Mouse (Mus musculus): ENCODE data around the gene Ccdc34. TPM values are rescaled to one million over a fixed set of nuclear protein-coding genes. Genes with fewer than 3 reads are reported as not detected.

Gene Ccdc34
- polyA plus RNA-seq, 1 experiment from 2014 or later, result 49.5 TPM

- H3K4me3 ChIP-seq (replicated peaks), result no peak overlapping the region
- H3K4me2 ChIP-seq, result no peak overlapping the region
- H3K9ac ChIP-seq, result no peak overlapping the region
- H3K9me3 ChIP-seq (replicated peaks), result no peaks in the 10 kb centered on the region
- ATAC-seq (replicated peaks; ENCODE audit: low FRiP score), result peak; percentile 56; the same call in 1 of the 2 replicates
- peak overlapping the region; percentile 65 for H3K27ac ChIP-seq
- H3K4me1 ChIP-seq, result peaks cover 27% of the 10 kb centered on the region
- no peaks in the 10 kb centered on the region for H3K36me3 ChIP-seq
- H3K27me3 ChIP-seq, result no peaks in the 10 kb centered on the region
- WGBS, result 66% methylated on average over 8 of the region's 8 CpGs
Measured at GRCm38 (mm10) chr2:110210508-110211496, 193.2 kb downstream of the Ccdc34 start.

DNA sequence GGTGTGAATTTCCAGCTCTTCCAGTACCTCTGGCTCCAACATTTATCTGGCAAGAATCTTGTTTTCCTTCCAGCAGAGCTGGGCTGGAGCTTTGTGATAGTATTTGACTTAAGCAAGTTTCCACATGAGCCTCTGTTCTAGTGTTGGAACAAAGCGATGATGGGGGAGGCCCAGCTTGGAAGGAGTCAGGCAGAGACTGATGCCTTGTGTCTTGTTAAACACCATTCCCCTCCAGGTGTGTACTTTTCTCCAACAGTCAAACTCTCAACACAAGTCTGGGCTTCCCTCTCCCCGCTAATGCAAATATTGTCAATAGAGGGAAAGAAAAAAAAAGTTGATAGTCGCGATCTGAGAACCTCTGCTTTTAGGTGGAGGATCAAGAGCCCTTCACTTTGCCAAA is 196.7 kb downstream of the Ccdc34 start:
- 80% methylated on average over 4 of the region's 4 CpGs for WGBS
- no peak for ATAC-seq (replicated peaks; ENCODE audit: low FRiP score)
- peak overlapping the region; percentile 79 for H3K27ac ChIP-seq
- no peak overlapping the region for H3K4me3 ChIP-seq (replicated peaks)
- no peaks in the 10 kb centered on the region for H3K27me3 ChIP-seq
- H3K4me1 ChIP-seq, result peaks cover 31% of the 10 kb centered on the region
- no peak overlapping the region for H3K9ac ChIP-seq
- no peak overlapping the region for H3K4me2 ChIP-seq
- H3K9me3 ChIP-seq (replicated peaks), result no peaks in the 10 kb centered on the region
- H3K36me3 ChIP-seq, result no peaks in the 10 kb centered on the region

DNA sequence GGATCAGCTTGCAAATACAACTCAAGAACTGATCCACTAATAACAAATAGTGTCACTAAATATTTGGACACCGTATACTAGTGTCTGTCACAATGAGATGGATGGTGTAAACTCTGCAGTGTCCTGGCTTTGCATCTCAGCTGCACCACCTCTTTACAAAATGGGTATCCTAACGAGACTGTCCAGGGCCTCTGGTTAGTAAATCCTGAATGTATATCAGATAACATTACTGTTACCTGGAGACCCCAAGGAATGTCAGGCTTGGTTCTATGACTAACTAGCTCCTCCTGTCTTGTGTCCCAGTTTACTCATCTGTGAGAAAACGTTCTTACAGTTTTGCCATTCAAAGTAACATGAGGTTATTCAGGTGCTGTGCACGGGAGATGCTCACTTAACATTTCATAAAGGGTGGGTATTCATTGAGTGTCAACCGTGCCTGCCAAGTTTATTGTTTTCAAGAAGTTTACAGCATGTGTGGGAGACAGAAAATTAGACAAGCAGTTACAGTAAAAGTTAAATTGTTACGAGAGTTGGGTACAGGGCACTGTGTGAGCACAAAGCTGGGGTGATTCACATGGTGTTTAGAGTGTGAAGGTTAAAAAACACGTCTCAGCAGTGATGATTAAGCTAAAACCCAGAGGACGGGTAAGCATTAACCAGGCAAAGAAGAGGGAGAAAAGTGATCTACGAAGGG is 197.5 kb downstream of the Ccdc34 start:
- Histone ChIP-seq H3K27me3 (no peaks in the 10 kb centered on the region), H3K27ac (peak overlapping the region; percentile 79), H3K9me3 (replicated peaks) (no peaks in the 10 kb centered on the region), H3K4me3 (replicated peaks) (no peak overlapping the region), H3K9ac (no peak overlapping the region), H3K36me3 (no peaks in the 10 kb centered on the region), H3K4me1 (peaks cover 31% of the 10 kb centered on the region), H3K4me2 (no peak overlapping the region)
- WGBS, result 32% methylated on average over 9 of the region's 9 CpGs
- peak; percentile 86 for ATAC-seq (replicated peaks; ENCODE audit: low FRiP score)

GRCm38 (mm10) chr2:110215685-110216058 is 198.1 kb downstream of the Ccdc34 start:
- Histone ChIP-seq H3K4me2 (no peak overlapping the region), H3K9me3 (replicated peaks) (no peaks in the 10 kb centered on the region), H3K36me3 (no peaks in the 10 kb centered on the region), H3K27ac (peak overlapping the region; percentile 79), H3K4me1 (peaks cover 31% of the 10 kb centered on the region), H3K27me3 (no peaks in the 10 kb centered on the region), H3K9ac (no peak overlapping the region), H3K4me3 (replicated peaks) (no peak overlapping the region)
- ATAC-seq (replicated peaks; ENCODE audit: low FRiP score), result peak; percentile 57
- 35% methylated on average over 3 of the region's 3 CpGs for WGBS

GRCm38 (mm10) chr2:110220492-110220891 is 202.9 kb downstream of the Ccdc34 start:
- peak overlapping the region; percentile 48; the same call in 1 of the 2 replicates for H3K27ac ChIP-seq
- no peaks in the 10 kb centered on the region for H3K9me3 ChIP-seq (replicated peaks)
- no peaks in the 10 kb centered on the region for H3K36me3 ChIP-seq
- H3K4me1 ChIP-seq, result peaks cover 14% of the 10 kb centered on the region
- H3K4me3 ChIP-seq (replicated peaks), result no peak overlapping the region
- 74% methylated on average over 1 of the region's 1 CpGs for WGBS
- no peaks in the 10 kb centered on the region for H3K27me3 ChIP-seq
- ATAC-seq (replicated peaks; ENCODE audit: low FRiP score), result peak; percentile 72
- no peak overlapping the region for H3K4me2 ChIP-seq
- no peak overlapping the region for H3K9ac ChIP-seq

GRCm38 (mm10) chr2:110222793-110223192 is 205.2 kb downstream of the Ccdc34 start:
- Histone ChIP-seq H3K27ac (no peak overlapping the region), H3K9me3 (replicated peaks) (no peaks in the 10 kb centered on the region), H3K27me3 (no peaks in the 10 kb centered on the region), H3K9ac (no peak overlapping the region), H3K4me1 (peaks cover 16% of the 10 kb centered on the region), H3K4me2 (no peak overlapping the region), H3K4me3 (replicated peaks) (no peak overlapping the region), H3K36me3 (no peaks in the 10 kb centered on the region)
- ATAC-seq (replicated peaks; ENCODE audit: low FRiP score), result no peak
- WGBS, result 54% methylated on average over 2 of the region's 2 CpGs

Other genes starting within 250 kb of the Ccdc34 start
- 69.3 and 76.4 TPM in 2 replicates for gene Lin7c, start 127.0 kb upstream of the Ccdc34 start, polyA plus RNA-seq (2015; fragmentation: Nextera tagmentation; extraction: Ambion mirVana)
- gene Lgr4, start 100.2 kb upstream of the Ccdc34 start, polyA plus RNA-seq (2015; fragmentation: Nextera tagmentation; extraction: Ambion mirVana), result 27.8 and 28.0 TPM in 2 replicates

Data from kidney, embryonic 15.5 days (tissue).